20 mouse cellular contexts compared by ENCODE assay signal in the genomic region with DNA sequence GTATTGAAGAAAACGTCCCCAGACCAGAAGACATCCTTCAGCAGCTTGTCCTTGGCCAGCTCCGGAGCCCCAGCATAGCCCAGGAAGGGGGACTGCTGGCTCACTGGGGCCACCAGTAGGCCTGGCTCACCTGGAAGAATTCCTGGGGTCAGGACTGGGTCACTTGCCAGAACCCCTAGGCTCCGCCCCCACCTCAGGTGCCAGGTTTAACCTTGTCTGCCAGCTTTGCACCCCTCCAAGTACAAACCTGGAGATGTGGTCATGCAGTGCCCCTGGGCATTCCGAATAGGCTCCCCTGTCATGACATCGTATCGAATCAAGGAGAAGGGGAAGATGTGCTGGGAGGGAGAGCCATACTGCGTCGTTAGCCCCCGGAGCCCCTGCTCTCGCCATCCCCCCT. TPM values are rescaled to one million over a fixed set of nuclear protein-coding genes. Genes with fewer than 3 reads are reported as not detected.
DNase-seq lines count a peak whose midpoint lies in the region; ATAC-seq lines count a peak whose summit lies in the region.
"Had no signal": no experiment of that assay in that cellular context is flagged by ENCODE, and none has a peak within 500 bp of the region (broad histone marks: within the 10 kb centered on the region; RNA-seq: fewer than 3 reads in every experiment).

No protein-coding gene starts in this region.

- no peaks in the 10 kb centered on the region for H3K9me3 ChIP-seq in limb, embryonic 13.5 days
- H3K9me3 ChIP-seq in limb, embryonic 10.5 days (replicated peaks), result no peaks in the 10 kb centered on the region
- H3K9me3 ChIP-seq: forebrain, embryonic 13.5 days; liver, embryonic 12.5 days; neural tube, embryonic 12.5 days had no signal

- peaks cover 40% of the 10 kb centered on the region for H3K36me3 ChIP-seq in limb, embryonic 13.5 days
- peaks cover 52% of the 10 kb centered on the region for H3K36me3 ChIP-seq in limb, embryonic 10.5 days

- DNase-seq in adrenal gland, adult (ENCODE audit: inconsistent age in 2 of 2, low spot score in 1 of 2), result peak; percentile 52 to 62
- no peak for DNase-seq in adrenal gland, adult 2 months
- no peak for DNase-seq in limb, embryonic 10.5 days (ENCODE audit: low spot score)
- DNase-seq in testis, postnatal 10 days (ENCODE audit: low spot score), result peak; percentile 63
- DNase-seq in testis, postnatal 14 days (ENCODE audit: low spot score), result no peak
- no peak for DNase-seq in cerebellum, adult 18-20 months
- DNase-seq in left cerebral cortex, adult 9 months (ENCODE audit: low spot score in 2 of 2), result no peak
- DNase-seq: cerebellum, adult 11 months; kidney, adult 8-10 months; right cerebral cortex, postnatal 14 days; spleen, adult 18-20 months; thymus, adult 2 months had no signal

- peak overlapping the region; percentile 90 for H3K4me2 ChIP-seq in limb, embryonic 13.5 days (replicated peaks)
- H3K4me2 ChIP-seq: heart, embryonic 11.5 days; liver, embryonic 12.5 days had no signal

- peaks cover 41% of the 10 kb centered on the region for H3K4me1 ChIP-seq in limb, embryonic 13.5 days
- peaks cover 50% of the 10 kb centered on the region for H3K4me1 ChIP-seq in limb, embryonic 10.5 days

- no peaks in the 10 kb centered on the region for H3K27me3 ChIP-seq in limb, embryonic 13.5 days
- no peaks in the 10 kb centered on the region for H3K27me3 ChIP-seq in limb, embryonic 10.5 days (ENCODE audit: low read depth, poor library complexity, severe bottlenecking)
- H3K27me3 ChIP-seq: forebrain, embryonic 13.5 days; neural tube, embryonic 12.5 days had no signal

- 93% methylated on average over 10 of the region's 10 CpGs for WGBS in limb, embryonic 13.5 days
- 91% methylated on average over 10 of the region's 10 CpGs for WGBS in limb, embryonic 10.5 days

- no peak overlapping the region for H3K4me3 ChIP-seq in limb, embryonic 13.5 days
- no peak overlapping the region for H3K4me3 ChIP-seq in limb, embryonic 10.5 days
- H3K4me3 ChIP-seq: erythroblast, embryonic 14.5 days; liver, embryonic 12.5 days; neural tube, embryonic 12.5 days had no signal

- no peak overlapping the region for H3K27ac ChIP-seq in limb, embryonic 13.5 days
- H3K27ac ChIP-seq in limb, embryonic 10.5 days, result no peak overlapping the region
- H3K27ac ChIP-seq: forebrain, embryonic 13.5 days; liver, embryonic 12.5 days; neural tube, embryonic 12.5 days had no signal

- no peak for ATAC-seq in limb, embryonic 13.5 days (ENCODE audit: low FRiP score, low read depth)
- ATAC-seq: activated CD4-positive, CD25-positive, alpha-beta regulatory T cell, adult 4 months; forebrain, embryonic 13.5 days; liver, embryonic 12.5 days had no signal

- H3K9ac ChIP-seq in limb, embryonic 13.5 days, result peak overlapping the region; percentile 89; the same call in 1 of the 2 replicates
- H3K9ac ChIP-seq: forebrain, embryonic 13.5 days; liver, embryonic 12.5 days had no signal

RNA-seq across cellular contexts. Expression of gene Slc27a3, which starts 2.9 kb away (rescaled TPM):
- total RNA-seq in adrenal gland, adult 2 months (2021), result 100 to 1,000 TPM in 1 of 2 experiments, 10 to 100 TPM in 1; 66.9 to 196 TPM
- 384 and 508 TPM in 2 replicates for polyA plus RNA-seq in adrenal gland, adult 2 months (2012; rRNA removed)
- 38.7 and 38.8 TPM in 2 replicates for polyA plus RNA-seq in limb, embryonic 13.5 days (2015; fragmentation: Nextera tagmentation; extraction: Ambion mirVana)
- 37.4 and 41.9 TPM in 2 replicates for polyA plus RNA-seq in limb, embryonic 10.5 days (2016; fragmentation: Nextera tagmentation; extraction: Ambion mirVana)
- total RNA-seq: monocyte, adult 5-6 weeks had no signal

RNA-seq across cellular contexts. Expression of gene Ints3, which starts 46.6 kb away (rescaled TPM):
- 10 to 100 TPM; 81.0 to 90.6 TPM for total RNA-seq in adrenal gland, adult 2 months (2021)
- 32.2 and 40.2 TPM in 2 replicates for polyA plus RNA-seq in adrenal gland, adult 2 months (2012; rRNA removed)
- polyA plus RNA-seq in limb, embryonic 13.5 days (2015; fragmentation: Nextera tagmentation; extraction: Ambion mirVana), result 28.5 and 29.4 TPM in 2 replicates
- polyA plus RNA-seq in limb, embryonic 10.5 days (2016; fragmentation: Nextera tagmentation; extraction: Ambion mirVana), result 53.3 and 53.5 TPM in 2 replicates

Comparison
In these comparisons a context has a peak if more than half of its experiments do, and no peak if none do; other contexts are left out.
1. DNase-seq: peak in adrenal gland, adult (2 of 2) and testis, postnatal 10 days (single experiment); none in adrenal gland, adult 2 months (single experiment), limb, embryonic 10.5 days (single experiment), testis, postnatal 14 days (single experiment), cerebellum, adult 18-20 months (0 of 2) and left cerebral cortex, adult 9 months (0 of 2).